Mouse (Mus musculus): ENCODE results near the gene Treml2. TPM values are rescaled to one million over a fixed set of nuclear protein-coding genes. Genes with fewer than 3 reads are reported as not detected.

Gene Treml2
- total RNA-seq (2021) = under 1 TPM; 0.46 to 0.47 TPM
- long read RNA-seq, experiment 1, partial matches to known transcripts = 0 of 1 reads
- long read RNA-seq, experiment 1, other reads (novel, unspliced or antisense) = 1 of 1 reads
- long read RNA-seq, experiment 2 = 0 reads

GRCm38 (mm10) chr17:48299203-48299602 lies at the start of gene Treml2:
TSS of gene Treml2 (plus strand) at chr17:48299498.
- intact Hi-C loops (cut with DNase I) = no loop called here

GRCm38 (mm10) chr17:48249501-48249900 lies 49.8 kb upstream of the Treml2 start:
- DNase-seq (ENCODE audit: low spot score in 2 of 2) = no peak
- intact Hi-C loops (cut with DNase I) = no loop called here

More at GRCm38 (mm10) chr17:48299203-48299602, at the start of gene Treml2:
- no peak for DNase-seq (ENCODE audit: low spot score in 2 of 2)

DNA sequence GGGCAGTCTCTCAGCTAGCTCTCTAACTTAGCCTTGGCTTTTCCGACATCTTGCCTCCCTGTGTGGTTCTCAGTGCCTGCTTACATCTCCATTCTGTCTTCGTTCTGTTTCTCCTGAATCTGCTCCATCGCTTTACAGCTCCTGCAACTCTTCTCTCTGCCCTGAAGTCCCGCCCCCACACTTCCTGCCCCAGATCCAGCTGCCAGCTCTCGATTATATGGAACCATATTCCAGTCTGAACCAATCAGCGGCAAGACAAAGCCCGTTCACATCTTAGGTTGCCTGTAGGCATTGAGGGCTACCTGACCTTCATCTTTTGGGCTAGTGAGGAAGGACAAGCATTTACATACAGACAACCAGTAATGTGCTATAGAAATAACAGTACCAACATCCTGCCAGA lies 48.7 kb upstream of the Treml2 start:
- no peak for DNase-seq (ENCODE audit: low spot score in 2 of 2)
- intact Hi-C loops (cut with DNase I) = no loop called here

DNA sequence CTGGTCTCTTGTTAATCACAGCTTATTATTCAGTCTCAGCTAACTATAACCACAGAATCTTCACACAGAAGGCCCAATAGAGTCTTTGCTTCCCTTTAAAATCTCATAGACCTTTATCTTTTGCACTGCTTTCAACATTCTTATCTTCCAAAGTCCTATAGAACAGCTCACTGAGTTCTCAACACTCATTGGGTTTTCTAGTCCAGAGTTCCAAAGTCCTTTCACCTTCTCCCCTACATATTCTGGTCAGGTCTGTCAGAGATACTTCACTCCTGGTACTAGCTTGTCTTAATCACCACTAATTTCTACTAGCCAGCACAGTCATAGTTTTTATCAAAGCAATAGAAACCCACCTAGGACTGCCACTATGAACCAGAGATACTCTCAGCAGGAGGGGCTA lies 42.7 kb upstream of the Treml2 start:
- intact Hi-C loops (cut with DNase I) = no loop called here
- no peak for DNase-seq (ENCODE audit: low spot score in 2 of 2)

GRCm38 (mm10) chr17:48261868-48262267 lies 37.4 kb upstream of the Treml2 start:
- intact Hi-C loops (cut with DNase I) = no loop called here
- no peak for DNase-seq (ENCODE audit: low spot score in 2 of 2)

DNA sequence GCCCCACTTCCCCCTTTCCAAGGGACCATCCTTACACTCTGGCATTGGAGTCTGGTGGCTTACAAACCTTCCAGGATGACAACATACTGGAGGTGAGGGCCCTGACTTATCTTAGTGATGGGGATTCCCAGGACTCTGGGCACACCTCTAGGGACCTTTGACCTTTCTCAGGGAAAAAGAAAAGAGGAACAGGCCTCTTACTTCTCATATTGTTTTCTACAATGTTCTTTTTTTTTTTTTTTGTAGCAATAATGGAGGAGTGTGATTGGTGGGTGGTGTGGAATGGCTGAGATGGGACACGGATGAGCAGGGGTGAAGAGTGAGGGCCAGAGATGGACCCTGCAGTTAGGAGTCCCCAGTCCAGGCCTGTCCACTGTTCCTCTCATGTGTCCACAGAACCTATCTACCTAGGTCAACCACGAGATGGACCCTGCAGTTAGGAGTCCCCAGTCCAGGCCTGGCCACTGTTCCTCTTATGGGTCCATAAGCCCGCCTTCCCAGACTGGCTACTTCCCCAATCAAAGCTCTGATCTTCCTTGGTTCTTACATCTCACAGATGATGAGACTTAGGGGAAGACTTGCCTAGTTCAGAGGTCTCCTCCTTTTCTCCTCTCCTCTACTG lies 35.4 kb upstream of the Treml2 start, which contains the start of gene Treml4:
Treml4 (plus strand) TSS at position 555 of the 622 bp plus-strand sequence.
- intact Hi-C loops (cut with DNase I) = no loop called here
- no peak for DNase-seq (ENCODE audit: low spot score in 2 of 2)

DNA sequence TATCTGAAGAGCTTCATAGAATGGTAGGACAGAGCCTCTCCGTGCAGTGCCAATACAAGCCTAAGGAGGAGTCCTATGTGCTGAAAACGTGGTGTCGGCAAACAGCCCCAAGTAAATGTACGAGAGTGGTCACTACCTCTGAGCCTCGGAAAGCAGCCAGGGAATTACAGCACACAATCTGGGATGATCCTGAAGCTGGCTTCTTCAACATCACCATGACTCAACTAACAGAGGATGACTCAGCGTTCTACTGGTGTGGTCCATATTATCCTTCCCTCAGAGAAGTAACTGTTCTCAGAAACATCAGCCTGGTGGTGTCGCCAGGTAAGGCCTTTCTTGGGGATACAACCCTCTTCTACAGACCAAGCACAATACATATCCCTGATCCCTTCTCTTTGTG lies 34.6 kb upstream of the Treml2 start:
- DNase-seq (ENCODE audit: low spot score in 2 of 2) = no peak
- intact Hi-C loops (cut with DNase I) = no loop called here

- no peak for DNase-seq (ENCODE audit: low spot score in 2 of 2)
- intact Hi-C loops (cut with DNase I) = no loop called here
Measured at GRCm38 (mm10) chr17:48266138-48266537, 33.2 kb upstream of the Treml2 start.

- intact Hi-C loops (cut with DNase I) = no loop called here
- DNase-seq (ENCODE audit: low spot score in 2 of 2) = no peak
Measured at GRCm38 (mm10) chr17:48266610-48267304, 32.5 kb upstream of the Treml2 start.

DNA sequence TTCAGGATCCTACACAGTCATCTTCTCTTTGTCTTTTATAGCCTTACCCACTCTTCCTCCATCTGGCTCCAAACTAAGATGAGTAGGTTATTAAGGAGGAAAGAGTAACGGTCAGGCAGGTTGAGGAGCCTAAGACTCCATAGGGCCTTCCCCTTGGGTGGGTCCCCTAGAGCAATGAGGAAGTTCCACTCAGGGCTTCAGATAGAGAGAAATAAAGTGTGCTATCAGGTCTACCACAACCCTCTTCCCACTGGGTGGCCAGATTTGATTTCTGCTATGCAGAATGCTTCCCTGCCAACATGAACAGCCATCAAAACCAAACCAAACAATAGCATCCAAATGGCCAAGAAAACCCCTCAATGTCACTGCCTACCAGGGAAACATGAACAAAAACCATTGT lies 31.7 kb upstream of the Treml2 start:
- DNase-seq (ENCODE audit: low spot score in 2 of 2) = no peak
- intact Hi-C loops (cut with DNase I) = no loop called here

- no peak for DNase-seq (ENCODE audit: low spot score in 2 of 2)
- intact Hi-C loops (cut with DNase I) = no loop called here
Measured at GRCm38 (mm10) chr17:48268276-48268675, 31.0 kb upstream of the Treml2 start.

GRCm38 (mm10) chr17:48269833-48270232 lies 29.5 kb upstream of the Treml2 start:
- intact Hi-C loops (cut with DNase I) = no loop called here

DNA sequence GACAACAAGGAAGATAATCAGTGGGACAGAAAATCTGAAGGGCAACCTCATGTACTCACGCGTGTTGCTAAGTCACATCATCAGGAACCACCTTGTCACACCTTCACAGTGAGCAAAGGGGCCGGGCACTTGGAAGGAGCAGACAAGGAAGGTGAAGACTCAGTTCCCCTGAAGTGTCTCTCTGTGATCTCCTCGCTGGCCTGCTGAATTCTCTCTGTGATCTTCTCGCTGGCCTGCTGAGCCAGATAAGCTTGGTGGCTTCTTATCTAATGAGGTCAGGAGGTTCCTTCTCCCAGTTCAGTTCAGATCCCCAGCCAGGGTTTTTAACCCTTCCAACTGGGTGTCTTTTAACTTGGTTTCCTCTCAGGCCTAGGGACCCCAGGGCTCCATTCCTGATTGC lies 27.1 kb upstream of the Treml2 start:
- DNase-seq (ENCODE audit: low spot score in 2 of 2) = no peak
- intact Hi-C loops (cut with DNase I) = no loop called here

More at GRCm38 (mm10) chr17:48269833-48270232, 29.5 kb upstream of the Treml2 start:
- no peak for DNase-seq (ENCODE audit: low spot score in 2 of 2)

DNA sequence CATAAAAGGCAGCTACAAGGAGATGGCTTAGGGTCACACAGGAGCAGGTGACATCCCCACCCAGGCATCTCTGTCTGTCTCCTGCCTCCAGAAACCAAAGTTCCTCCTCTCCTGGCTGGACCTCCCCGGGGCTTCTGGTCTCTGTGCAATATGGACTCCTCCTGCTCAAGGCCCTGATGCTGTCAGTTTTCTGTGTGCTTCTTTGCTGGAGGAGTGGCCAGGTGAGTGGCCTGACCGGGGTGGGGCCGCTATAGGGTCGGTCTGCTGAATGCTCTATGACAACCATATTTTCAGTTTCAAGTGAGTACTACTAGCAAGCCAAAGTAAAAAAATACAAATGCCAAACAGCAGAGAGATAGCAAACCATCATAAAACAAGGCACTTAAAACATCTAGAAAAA lies 26.7 kb upstream of the Treml2 start:
- no peak for DNase-seq (ENCODE audit: low spot score in 2 of 2)
- intact Hi-C loops (cut with DNase I) = no loop called here

DNA sequence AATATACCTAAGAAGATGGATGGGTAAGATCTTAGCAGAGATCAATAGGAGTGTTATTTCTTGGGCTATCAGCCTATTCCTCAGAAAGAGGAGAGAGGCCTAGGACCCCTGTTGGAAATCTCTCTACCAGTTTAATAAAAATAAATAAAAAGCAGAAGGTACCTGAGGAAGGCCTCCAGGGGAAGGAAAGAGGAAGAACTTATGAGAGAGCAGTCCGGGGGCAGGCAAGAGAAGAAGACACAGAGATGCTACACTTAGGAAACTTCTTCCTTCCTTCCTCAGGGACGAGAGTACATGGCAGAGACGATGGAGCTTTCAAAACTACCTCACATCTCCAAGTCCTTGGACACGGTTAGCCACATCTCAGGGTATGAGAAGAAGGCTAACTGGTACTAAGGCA lies 25.2 kb upstream of the Treml2 start:
- intact Hi-C loops (cut with DNase I) = no loop called here

DNA sequence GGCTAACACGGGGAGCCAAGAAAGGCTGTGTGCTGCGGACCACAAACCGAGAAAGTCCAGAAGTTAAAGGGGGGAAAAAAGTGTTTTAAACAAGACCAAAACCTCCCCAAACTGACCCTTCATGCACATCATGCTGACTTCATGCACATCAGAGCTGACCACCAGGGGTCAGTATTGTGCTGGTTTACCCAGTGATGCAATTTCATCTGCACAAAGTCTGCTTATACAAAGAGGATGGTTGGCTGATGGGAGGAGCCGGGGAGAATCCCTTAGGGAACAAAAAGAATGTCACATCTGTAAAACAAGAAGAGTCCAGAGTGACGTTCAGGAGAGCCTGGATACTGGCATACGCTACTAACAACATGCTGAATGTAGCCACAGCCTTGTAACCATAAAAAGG lies 24.4 kb upstream of the Treml2 start:
- DNase-seq (ENCODE audit: low spot score in 2 of 2) = peak; percentile 76 to 83
- intact Hi-C loops (cut with DNase I) = loop anchor here (1.0 to 5.0 kb wide), 2 partner anchors 62 to 132 kb away; partner anchors contain the start of gene Nfya

More for the DNA sequence above, 25.2 kb upstream of the Treml2 start:
- DNase-seq (ENCODE audit: low spot score in 2 of 2) = no peak

GRCm38 (mm10) chr17:48275736-48276135 lies 23.6 kb upstream of the Treml2 start:
- no peak for DNase-seq (ENCODE audit: low spot score in 2 of 2)
- intact Hi-C loops (cut with DNase I) = loop anchor here (1.0 to 5.0 kb wide), 2 partner anchors 62 to 132 kb away; partner anchors contain the start of gene Nfya

- intact Hi-C loops (cut with DNase I) = loop anchor here (5.0 kb wide), 1 partner anchor 129 kb away; the partner anchor contains the start of gene Nfya
- DNase-seq (ENCODE audit: low spot score in 2 of 2) = no peak
Measured at GRCm38 (mm10) chr17:48278381-48278780, 20.9 kb upstream of the Treml2 start.

- no peak for DNase-seq (ENCODE audit: low spot score in 2 of 2)
- intact Hi-C loops (cut with DNase I) = loop anchor here (5.0 kb wide), 1 partner anchor 128 kb away; the partner anchor contains the start of gene Nfya
Measured at GRCm38 (mm10) chr17:48279002-48279401, 20.3 kb upstream of the Treml2 start.

DNA sequence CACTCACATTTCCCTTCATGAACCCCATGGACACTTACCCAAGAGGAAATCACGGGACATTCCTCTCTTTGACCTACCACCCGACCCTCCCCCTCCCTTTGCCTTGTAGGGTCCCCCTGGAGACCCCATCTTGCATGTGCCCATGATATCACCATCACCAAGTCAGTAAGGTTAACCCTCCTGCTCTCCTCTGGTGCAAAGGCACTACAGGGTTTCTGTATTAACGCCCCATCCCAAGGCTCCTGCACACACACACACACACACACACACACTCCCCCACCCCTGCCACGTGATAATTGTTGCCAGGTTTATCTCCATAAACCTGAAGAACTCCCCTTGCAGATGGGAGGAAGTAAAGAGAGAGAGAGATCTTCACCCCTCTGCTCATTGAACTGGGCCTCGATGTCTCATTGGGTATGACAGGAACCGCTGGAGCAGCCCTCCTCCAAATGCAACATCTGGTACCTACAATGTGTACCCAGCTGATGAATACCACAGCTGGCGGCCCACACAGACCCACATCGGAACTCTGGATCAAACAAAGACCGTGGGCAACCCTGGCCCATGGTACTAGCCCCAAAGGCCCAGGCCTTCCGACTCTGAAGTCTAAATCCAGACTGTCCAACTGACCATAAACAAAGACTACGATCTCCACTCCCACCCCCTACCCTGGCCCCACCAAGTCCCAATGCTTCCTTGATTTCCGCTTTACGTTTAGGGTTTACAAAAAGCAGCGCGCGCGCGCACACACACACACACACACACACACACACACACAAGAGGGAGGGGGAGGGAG lies 18.2 kb upstream of the Treml2 start:
- DNase-seq (ENCODE audit: low spot score in 2 of 2) = no peak
- intact Hi-C loops (cut with DNase I) = no loop called here

Data from left cerebral cortex, postnatal 14 days (tissue).